Mouse (Mus musculus): ENCODE data around the gene Gpc6.

Gpc6 gene

DNA sequence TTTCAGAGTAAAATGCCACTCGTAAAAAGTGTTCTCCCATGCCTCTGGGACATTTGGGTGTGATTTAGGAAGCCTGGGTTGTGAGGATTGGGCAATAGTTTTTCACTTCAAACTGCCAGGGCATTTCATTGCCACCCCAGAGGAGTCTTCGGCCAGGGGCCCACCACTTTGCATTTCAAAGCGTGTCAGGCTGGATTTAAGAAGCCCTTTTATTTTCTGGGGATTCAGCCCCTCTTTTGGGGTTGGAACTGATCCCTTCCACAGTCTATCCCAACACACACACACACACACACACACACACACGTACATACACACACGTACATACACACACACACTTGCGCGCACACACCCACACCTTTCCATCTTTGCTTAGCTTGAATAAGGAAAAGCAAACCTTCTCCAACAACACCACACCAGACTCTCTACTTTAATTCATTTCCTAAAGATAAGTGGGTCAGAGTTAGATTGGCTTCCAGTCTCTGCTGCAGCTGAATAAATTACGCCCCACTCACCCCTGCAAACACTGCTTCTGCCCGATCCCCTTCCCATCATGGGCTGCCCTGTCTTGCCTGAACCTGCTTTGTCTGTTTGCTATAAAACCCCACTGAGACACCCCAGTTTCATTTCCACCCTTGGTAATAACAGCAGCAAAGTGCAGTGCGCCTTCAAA lies 969.9 kb downstream of the Gpc6 start:
- DNase-seq, result no peak

DNA sequence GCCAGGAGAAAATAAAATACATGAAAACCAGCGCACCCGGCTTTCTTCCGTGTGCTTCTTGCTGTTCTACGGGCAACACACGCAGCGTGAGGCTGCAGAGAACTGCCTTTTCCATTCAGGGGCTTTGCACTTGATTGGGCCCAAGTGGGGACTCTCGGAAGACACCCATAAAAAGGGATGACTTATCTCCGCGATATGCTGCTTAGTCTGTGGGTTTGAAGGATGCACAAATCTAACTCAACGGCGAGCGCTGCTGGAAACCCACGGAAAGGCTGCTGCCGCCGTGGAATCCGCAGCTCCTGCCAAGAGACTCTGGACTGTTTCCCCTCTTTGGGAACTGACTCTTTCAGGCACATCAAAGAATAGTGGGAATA lies 970.4 kb downstream of the Gpc6 start:
- peak; percentile 38 to 45 for DNase-seq

DNA sequence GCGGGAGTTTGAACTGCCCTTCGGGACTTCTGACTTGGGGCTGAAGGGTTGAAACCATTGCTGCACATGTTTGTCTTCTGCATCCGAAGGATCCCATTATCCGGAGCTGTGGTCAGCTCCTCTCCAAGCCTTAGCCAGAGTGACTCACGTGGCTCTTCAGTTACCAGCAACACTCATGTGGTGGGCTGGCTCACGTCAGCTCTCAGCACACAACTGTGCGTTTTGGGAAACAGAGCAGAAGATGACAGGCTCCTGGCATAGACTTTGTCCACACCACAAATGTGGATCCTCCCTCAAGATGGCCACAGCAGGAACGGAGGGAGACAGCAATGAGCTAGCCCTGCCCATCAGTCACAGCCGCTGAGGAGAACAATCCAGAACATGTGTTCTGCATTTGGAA lies 979.2 kb downstream of the Gpc6 start:
- no peak for DNase-seq

DNA sequence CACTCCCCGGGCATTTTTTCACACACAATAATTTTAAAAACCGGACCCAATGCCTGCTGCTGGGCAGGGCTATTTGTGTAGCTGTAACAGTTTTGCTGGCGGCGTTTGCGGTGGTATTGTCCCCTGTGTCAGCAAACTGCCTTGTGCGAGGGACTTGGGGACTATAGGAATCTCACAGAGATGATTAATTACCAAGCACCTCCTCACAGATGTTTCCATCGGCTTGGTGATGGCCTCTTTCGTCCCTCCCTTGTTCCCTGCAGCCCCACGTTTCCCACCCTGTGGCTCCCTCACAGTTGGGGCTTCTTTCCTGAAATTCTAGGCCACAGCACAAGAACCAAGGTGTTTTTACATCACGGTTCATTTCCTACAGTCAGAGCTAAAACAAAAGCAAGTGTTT lies 980.6 kb downstream of the Gpc6 start:
- no peak for DNase-seq

DNA sequence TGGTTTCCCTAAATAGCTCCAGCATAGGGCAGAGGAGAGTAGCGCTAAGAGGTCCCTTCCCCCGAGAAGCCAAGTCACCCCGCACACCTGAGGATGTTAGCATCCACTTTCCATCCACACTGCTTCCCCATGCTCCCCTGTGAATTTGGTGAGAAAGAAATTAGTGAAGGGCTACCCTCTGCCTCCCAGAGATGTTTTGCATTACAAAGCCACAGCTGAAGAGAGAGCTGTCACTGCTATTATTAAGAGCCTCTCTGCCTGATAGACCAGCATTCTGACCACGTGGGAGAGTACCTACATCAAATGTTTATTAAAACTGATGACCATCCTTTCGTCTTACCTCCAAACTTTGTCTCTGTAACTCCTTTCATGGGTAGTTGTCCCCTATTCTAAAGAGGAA lies 981.2 kb downstream of the Gpc6 start:
- DNase-seq, result no peak

DNA sequence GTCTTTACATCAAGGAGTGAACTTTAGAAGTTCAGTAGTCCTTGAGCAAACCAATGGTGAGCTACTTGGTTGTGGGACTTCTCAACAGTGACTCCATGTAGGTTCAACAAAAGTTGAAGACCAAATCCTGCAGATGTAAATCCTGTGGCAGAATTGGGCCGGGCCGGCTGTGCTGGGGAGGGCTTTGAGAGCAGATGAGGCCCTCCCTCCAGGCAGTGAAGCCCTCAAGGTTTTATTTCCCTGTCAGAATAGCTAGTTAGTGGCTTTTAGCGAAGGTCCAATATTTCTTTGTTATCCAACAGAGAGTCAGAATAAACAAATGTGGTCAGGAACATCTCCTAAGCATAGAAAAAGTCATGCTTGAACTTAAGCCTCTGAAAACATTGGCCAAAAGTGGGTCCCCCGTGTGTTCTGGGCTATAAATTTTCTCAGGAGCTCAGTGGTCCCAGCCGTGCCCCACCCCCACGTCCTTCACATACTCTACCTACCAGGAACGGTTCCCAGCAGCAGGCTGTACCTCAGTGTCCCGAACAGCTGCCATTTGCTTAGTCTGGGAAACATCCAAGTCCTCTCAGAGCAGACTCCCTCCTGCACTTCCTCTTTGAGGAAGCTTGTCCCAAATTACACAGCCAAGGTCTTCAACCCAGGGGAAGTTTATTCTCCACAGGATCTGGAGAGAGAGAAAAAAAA lies 983.3 kb downstream of the Gpc6 start:
- no peak for DNase-seq

DNA sequence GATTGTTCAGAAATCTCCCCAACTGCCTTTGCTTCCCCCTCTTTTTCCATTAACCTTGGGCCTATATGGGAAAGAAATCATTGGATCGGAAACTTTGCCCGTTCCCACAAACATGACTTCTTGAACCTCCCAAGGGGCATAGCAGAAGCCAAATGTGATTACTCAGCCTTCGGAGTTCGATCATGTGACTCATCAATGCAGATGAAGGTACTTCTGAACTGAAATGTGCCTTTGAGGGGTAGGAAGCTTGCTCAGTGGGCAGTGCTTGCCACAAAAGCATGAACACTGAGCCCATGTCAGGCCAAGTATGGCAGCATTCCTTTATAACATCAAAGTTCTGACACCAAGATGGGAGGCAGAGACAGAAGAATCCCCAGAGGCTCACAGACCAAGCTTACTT lies 983.9 kb downstream of the Gpc6 start:
- DNase-seq, result no peak

DNA sequence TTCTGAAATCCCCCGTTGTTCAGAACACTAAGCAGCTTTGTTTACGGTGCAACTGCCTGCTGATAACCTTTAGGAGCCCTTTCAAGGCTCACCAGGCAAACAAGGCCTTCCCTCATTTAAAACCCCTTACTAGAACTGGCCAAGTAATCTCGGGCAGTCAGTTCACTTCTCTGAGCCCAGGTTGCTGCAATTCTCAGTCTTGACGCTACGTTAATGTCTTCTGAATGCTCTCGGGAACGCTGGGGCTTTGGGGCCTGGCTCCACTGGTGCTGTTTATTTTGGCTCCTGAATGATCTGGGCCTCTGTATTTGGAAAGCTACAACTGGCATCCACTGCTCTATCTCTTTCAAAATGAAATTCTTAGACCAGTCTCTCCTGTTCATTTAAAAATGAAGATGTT lies 985.2 kb downstream of the Gpc6 start:
- DNase-seq, result no peak

DNA sequence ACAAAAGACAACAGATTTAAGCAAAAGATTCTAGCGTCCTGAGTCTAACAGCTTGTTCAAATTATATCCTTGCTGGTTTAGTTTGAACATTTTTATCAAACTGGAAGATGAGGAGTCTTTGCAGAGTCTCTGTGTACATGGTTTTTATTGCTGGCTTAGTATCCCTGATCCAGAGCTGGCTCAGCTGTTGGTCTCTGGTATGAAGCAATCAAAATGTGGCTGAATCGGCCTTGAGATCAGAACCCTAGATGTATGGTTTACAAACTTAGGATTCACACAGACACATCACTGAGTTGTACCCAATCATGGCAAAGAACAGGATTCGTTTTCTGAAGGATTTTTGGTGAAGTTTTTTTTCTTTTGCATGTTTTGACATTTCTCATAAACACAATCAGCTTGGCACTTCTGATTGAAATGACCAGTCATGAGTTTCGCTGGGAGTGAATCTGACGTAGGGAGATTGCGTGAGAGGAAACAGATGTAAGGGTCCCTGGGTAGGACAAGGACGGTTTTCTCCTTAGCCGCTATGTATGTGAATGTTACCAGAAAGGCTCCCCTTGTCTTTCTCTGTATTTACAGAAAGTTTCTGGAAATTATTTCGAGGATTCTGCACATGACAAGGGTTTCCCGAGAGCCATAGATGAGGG lies 987.6 kb downstream of the Gpc6 start:
- DNase-seq, result no peak

DNA sequence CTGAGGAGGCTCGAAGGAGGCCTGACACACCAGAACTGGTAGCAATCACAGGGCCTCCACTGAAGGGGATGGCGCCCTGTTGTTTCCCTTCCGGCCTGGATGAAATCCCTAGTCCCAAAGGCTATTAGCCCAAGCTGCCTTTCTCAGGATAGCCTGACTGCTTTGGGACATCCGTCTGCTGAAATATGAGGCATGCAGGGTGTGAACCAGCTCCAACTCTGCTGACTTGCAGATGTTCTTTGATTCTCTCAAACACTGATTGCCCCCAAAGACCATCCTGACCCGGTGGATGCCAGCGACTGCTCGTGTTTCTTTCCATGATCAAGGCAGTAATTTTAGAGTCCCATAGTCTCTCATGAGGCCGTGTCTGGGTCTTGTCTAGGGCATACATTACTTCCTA lies 991.5 kb downstream of the Gpc6 start:
- no peak for DNase-seq

DNA sequence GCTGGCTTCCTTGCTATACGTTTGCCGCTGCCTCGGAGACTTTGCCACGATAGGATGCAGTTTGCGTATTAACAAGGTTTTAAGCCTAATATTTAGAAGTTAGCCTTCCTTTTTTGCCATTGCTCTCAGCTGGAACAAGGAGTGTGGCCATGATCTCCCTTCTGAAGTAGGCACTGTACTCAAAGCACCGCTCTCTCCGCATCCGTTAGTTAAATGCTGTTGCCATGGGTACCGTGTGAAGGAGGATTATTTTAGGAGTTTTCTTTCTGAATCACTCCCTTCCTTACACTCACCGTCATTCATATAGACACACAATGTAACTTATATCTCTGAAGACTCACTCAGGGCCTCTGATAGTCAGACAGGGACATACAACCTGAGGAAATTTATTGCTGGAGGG lies 993.6 kb downstream of the Gpc6 start:
- no peak for DNase-seq

DNA sequence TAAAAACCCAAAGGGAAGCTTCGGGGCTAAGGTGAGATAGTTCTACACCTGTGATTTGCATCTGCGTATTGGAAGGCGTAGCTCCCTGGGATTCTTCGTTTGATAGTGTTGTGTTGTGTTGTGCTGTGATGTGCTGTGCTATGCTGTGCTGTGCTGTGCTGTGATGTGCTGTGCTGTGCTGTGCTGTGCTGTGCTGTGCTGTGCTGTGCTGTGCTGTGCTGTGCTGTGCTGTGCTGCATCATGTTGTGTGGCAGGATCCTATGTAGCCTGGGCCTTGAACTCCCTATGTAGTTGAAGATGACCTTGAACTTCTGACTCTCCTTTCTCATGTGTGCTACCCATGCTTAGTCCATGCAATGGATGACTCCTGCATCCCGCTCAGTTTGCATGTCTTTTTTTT lies 994.5 kb downstream of the Gpc6 start:
- no peak for DNase-seq

DNA sequence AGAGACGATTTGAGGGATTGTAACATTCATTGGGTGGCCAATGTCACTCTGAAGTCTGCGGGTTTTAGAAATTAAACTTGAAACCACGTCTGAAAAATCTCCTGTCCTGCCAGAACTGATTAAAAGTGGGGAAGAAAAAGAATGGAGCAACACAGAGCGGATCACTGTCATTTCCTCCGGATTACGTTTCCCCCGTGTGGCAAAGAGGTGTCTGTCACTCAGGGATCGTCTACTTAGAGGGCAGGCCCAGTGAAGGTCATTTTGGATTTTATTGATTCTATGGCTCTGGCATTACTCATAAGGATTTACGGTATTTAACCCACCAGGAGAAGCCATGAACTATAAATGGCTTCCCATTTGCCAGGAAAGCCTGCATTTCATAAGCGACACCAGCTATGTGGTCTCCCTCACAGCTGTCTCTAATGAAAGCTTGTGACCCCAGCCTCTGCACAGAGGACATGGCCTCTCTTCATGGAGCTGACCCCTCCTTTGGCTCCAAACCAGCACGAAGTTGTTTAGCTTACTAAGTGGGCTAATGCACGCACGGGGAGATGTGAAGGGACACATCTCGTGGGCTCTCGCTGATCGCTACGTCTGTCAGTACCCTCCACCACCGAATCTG lies 996.4 kb downstream of the Gpc6 start:
- no peak for DNase-seq

DNA sequence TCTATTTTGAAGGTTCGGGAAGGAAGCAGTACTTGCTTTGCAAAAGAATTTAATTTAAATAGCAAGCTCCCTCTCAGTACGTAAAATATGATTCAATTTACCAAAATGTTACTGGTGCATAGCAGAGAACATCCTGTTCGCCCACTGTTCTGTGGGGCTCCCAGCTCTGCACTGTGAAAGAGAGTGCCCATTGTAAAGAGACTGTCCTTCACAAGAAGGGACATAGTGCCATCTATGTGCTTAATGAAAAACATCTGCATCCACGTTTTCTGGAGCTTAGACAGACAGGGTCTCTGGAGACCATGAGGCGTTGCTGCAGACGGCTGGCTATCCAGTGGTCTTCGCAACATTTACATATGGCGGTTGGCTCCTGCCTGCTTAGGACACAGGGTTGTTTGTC lies 998.6 kb downstream of the Gpc6 start:
- no peak for DNase-seq

DNA sequence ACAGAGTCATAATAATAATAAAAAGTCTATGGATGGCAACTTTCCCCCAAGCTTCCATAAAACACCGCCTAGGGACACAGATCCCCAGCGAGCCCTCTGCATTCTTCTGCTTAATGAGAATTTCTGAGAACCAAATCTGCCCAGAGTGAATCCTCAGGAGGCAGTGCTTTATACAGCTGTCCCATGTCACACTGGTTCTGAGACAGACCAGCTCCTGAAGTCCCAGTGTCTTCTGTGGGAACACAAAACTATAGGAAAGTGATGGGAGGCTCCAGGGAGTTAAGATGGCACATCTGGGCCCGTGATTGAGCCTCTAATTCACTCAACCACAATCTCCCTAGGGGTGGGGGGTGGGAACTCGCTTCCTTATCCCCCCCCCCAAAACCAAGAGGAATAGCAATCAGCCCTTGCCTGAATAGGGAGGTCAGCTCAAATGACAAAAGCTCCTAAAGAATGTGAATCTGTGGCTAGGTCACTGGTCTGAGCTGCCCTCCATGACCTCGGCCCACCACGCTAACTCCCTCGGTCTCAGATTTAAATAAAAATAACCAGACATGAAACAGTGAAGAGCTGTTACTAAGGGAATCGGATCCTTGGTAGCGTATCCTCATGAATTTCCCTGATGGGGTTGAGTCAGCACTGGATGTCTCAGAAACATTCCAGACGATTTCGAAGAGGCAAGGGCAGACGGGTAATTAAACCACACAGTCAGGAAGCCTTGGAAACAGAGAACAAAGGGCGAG lies 1005.2 kb downstream of the Gpc6 start:
- DNase-seq, result no peak

DNA sequence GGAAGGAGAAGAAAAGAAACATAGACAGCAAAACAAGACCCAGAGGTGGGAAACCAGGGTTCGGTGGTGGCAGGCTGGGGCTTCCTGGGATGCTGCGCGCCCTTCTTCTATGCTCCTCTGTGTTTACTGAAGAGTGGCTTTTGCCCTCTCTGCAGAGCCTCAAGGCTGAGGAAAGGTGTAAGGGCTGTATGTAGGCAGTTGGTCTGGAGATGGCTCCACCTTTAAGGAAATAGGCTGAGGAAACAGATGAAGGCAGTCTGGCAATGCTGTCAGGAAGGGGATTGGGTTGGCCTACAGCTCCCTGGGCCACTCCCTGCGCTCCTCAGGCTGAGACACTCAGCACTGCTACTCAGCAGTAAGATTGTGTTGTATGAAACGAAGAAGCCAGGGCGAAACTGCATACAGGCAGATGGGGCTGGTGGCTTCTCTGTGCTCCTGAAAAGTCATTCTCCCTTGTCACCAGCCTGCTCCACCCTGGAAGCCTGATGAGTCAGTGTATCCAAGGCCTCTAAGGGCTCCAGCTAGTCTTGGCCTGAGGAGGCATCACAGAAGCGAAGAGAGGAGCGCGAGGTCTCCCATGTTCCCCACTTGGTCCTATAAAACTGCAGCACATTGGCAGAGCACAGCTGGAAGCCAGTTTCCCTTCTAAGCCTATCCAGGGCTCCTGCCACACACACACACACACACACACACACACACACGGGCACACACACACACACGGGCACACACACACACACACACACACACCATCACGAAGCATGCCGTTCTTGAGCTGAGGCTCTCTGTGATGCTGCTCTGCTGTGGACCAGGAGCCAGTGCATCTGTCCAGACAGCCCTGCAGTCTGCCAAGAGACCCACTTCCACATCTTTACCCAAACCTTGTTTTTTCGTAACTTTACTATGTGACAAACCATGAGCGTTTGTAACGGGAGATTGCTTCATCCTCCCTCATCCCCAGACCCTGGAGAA lies 1006.0 kb downstream of the Gpc6 start:
- DNase-seq, result no peak

DNA sequence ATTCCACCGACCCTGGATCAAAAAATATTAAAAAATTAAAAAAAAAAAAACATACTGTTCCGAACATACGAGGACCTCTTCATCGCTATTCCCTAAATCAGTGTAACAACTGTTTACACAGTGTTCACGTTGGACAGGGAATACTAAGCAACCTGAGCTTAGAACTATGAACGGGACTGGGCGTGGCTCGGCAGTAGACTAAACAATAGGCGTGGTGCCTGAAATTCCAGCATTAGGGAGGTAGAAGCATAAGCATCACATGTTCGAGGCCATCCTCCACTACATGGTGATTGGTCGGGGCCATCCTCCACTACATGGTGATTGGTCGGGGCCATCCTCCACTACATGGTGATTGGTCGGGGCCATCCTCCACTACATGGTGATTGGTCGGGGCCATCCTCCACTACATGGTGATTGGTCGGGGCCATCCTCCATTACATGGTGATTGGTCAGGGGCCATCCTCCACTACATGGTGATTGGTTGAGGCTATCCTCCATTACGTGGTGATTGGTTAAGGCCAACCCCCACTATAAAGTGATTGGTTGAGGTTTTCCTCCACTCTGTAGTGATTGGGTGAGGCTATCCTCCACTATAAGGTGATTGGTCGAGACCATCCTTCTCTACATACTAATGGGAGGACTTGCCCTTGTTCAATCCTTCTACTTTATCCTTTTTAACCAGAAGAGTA lies 1007.2 kb downstream of the Gpc6 start:
- DNase-seq, result no peak

DNA sequence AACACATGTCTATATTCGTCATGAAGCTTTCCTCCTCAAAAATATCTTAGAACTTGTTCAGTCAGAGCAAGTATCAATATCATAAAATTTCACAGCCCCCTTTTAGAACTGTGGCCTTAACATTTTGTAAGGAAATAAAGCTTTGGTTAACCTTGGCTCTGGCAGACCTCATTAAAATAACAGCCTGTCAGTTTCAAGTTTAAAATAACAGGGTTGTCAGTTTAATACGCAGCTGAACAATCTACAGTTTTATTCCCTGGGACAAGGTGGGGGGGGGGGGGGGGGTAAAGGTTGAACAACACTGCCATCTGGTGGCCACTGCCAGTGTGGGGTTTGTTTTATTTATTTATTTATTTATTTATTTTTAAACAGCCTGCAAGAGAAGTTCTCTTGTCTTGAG lies 1013.4 kb downstream of the Gpc6 start:
- DNase-seq, result peak; percentile 48 to 76

DNA sequence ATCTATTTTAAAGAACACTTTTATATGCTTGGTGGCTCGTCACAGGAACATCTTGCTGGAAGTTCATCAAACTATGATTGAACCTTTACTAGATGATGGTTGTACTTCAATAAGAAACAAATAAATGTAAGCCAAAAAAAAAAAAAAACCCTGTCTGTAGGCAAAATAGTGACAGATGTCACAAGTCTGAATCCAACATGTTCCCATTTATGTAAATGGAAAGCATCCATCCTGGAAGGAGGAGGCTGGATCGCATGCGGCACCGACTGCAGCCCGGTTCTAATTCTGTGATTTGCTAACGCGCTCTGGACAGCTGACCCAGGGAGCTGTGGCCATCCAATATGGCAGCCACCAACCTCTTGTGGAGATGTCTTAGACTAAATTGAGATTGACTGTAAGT lies 1014.4 kb downstream of the Gpc6 start:
- DNase-seq, result no peak

DNA sequence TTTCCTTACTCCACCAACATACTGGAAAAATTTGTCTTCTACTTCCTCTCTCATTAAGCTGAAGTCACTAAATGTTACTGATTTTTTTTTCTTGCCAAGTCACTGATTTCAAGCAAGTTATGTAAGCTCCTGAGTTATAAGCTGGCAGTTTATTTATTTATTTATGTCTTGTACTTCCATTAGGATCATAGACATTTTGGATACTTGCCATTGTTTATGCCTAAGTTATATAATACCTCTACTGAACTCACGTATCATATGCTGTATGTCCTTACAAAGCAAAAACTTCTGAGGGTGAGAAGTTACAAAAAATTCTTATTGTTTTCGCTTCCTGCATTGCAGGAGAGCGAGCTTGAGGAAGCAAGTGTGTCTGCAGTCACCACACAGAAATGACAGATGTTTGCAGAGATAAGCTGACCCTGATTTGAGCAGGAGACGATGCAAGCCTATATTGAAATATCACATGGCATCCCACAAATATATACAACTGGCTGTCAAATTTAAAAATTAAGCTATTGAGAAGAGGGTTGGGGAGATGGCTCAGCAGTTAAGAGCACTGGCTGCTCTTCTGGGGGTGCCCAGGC lies 1020.9 kb downstream of the Gpc6 start:
- DNase-seq, result no peak

DNA sequence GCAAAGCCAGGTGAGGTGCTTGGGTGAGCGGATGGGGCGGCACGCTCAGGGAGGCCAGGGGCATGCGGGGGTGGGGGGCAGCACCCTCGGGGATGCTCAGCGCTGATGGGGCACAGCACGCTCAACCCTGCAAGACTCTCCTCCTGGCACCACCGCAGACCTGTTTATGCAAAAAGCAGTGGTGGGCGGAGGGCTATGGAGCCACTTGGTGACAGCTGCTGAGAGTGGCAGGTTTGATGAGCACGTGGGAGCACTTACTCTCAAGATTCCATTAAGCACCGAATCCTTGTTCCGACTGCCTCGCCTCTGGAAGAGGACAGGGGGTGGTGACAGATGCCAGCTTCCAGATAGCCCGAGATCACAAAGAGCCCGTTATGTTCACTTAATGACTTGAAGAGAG lies 1026.2 kb downstream of the Gpc6 start:
- DNase-seq, result no peak

Data from cerebellum, postnatal 14 days (tissue).